Mouse (Mus musculus) adrenal gland, postnatal 10 days (tissue): ENCODE measurements around the gene Tmem211. TPM values are rescaled to one million over a fixed set of nuclear protein-coding genes. Genes with fewer than 3 reads are reported as not detected.

ENCODE experiments used
- DNase-seq: peaks from one replicate; pipeline ENCODE4 v3.0.0; 2021; ENCODE audit warnings: mixed read lengths
- total RNA-seq, 2 experiments: library from RNA; stranded (reverse); gene quantifications; 2 replicates each; pipeline ENCODE4 v1.2.3; 2021

Gene Tmem211
- total RNA-seq, 2 experiments from 2014 or later = not detected

GRCm38 (mm10) chr5:113275839-113276238 lies 49.1 kb downstream of the Tmem211 start:
- DNase-seq = no peak

- DNase-seq = peak; percentile 26
These were observed 53.6 kb downstream of the Tmem211 start for GRCm38 (mm10) chr5:113280138-113280856.

- no peak for DNase-seq
These were observed 54.8 kb downstream of the Tmem211 start for GRCm38 (mm10) chr5:113281557-113281956.

GRCm38 (mm10) chr5:113283726-113284125 lies 57.0 kb downstream of the Tmem211 start:
- no peak for DNase-seq

GRCm38 (mm10) chr5:113285541-113285940 lies 58.8 kb downstream of the Tmem211 start:
- no peak for DNase-seq

GRCm38 (mm10) chr5:113286048-113286447 lies 59.3 kb downstream of the Tmem211 start:
- DNase-seq = no peak

- DNase-seq = peak; percentile 74
These were observed 60.1 kb downstream of the Tmem211 start for GRCm38 (mm10) chr5:113286591-113287520.

- no peak for DNase-seq
These were observed 61.1 kb downstream of the Tmem211 start for GRCm38 (mm10) chr5:113287762-113288161.

GRCm38 (mm10) chr5:113288490-113288889 lies 61.8 kb downstream of the Tmem211 start:
- no peak for DNase-seq

Other genes with a start within 250 kb of the Tmem211 start
- gene Grk3, start 211.1 kb upstream of the Tmem211 start, total RNA-seq = 10 to 100 TPM; 30.9 to 45.9 TPM
- gene Crybb2, start 156.8 kb upstream of the Tmem211 start, total RNA-seq = not detected
- gene Crybb3, start 145.3 kb upstream of the Tmem211 start, total RNA-seq = 1 to 10 TPM; 1.1 to 1.5 TPM
- 10 to 100 TPM; 23.0 to 23.1 TPM for gene 2900026A02Rik, start 5.7 kb upstream of the Tmem211 start, total RNA-seq
- gene Sgsm1, start 83.9 kb downstream of the Tmem211 start, total RNA-seq = 10 to 100 TPM in 1 of 2 experiments, 1 to 10 TPM in 1; 9.0 to 10.5 TPM
- gene Aym1, start 130.4 kb downstream of the Tmem211 start, total RNA-seq = not detected